Mouse (Mus musculus): ENCODE results near the gene Cul7.

The Cul7 gene

GRCm38 (mm10) chr17:46704887-46705835 is 55.0 kb downstream of the Cul7 start, which contains the start of gene Ppp2r5d:
TSS of gene Ppp2r5d (minus strand) at chr17:46705111.
- peak; percentile 98 for DNase-seq (ENCODE audit: low read depth)

DNA sequence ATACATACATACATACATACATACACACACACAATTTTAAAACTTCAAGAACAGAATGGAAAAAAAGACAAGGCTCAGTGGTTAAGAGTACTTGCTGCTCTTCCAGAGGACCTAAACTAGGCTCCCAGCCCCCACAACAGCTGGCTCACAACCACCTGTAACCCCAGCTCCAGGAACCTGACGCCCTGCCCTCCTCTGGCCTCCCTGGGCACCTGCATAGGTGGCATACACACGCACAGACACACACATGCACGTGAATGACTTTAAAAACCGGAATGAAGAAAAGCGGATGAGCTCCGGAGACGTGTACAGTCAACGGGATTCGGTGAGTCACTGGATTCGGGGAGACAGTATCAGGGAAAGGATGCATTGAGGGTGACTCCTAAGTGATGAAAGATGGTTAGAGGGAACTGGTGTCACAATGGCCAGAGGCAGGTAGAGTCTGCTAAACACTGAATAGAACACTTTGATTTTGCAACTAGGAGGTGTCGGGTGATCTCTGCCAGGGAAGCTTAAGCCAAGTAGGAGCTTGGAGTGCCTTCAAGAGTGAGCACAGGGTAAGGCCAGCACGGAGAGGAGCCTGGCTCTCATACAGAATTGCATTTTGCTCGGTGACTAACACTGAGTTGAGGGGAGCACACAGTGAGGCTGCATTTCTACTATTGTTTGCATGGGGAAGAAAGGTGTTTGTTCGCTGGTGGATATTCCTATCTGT is 56.4 kb downstream of the Cul7 start:
- DNase-seq (ENCODE audit: low read depth) = no peak

DNA sequence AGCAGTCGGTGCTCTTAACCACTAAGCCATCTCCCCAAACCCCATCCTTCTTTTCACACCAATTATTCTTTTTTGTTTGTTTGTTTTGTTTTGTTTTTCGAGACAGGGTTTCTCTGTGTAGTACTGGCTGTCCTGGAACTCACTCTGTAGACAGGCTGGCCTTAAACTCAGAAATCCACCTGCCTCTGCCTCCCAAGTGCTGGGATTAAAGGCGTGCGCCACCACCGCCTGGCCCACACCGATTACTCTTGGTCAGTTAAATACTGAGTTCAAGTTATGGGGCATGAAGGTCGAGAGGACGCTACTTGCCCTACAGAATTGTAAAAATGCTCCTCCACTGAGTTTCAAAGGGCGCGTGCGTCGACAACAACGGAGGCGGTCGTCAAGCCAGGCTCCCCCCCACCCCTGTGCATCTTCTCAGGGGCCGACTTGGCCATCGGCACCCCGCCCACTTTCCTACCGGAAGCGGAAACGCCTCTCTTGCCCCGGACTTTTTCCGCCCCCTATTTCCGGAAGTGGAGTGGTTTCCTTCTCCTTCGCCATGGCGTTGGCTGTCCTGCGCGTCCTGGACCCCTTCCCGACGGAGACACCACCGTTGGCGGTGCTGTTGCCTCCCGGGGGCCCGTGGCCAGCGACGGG is 60.9 kb downstream of the Cul7 start, which contains the start of gene Pex6:
Pex6 (plus strand) TSS at position 505 of the 639 bp plus-strand sequence.
- DNase-seq (ENCODE audit: low read depth) = peak; percentile 93

- no peak for DNase-seq (ENCODE audit: low read depth)
These were observed 61.6 kb downstream of the Cul7 start for GRCm38 (mm10) chr17:46711612-46712271.

DNA sequence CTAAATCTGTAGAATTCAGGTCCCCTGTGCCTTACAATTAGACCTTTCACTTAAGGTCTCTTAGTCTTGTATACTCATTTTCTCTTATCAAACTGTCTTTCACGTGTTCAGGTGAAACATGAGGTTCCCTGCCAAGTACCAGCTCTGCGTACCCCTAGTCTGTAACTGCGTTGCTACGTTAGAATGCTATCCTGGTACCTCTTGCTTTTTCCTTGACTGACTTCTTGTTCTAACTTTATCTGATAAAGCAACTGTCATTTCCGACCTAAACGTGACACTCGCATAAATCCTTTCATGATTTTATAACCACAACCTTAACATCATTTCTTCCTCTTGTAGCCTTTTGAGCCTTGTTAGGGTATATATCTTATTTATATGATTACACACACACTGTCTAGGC is 62.3 kb downstream of the Cul7 start:
- DNase-seq (ENCODE audit: low read depth) = no peak

GRCm38 (mm10) chr17:46713849-46714248 is 63.7 kb downstream of the Cul7 start:
- DNase-seq (ENCODE audit: low read depth) = no peak
